Mouse (Mus musculus): ENCODE measurements around the gene B3galt4.

Gene B3galt4

DNA sequence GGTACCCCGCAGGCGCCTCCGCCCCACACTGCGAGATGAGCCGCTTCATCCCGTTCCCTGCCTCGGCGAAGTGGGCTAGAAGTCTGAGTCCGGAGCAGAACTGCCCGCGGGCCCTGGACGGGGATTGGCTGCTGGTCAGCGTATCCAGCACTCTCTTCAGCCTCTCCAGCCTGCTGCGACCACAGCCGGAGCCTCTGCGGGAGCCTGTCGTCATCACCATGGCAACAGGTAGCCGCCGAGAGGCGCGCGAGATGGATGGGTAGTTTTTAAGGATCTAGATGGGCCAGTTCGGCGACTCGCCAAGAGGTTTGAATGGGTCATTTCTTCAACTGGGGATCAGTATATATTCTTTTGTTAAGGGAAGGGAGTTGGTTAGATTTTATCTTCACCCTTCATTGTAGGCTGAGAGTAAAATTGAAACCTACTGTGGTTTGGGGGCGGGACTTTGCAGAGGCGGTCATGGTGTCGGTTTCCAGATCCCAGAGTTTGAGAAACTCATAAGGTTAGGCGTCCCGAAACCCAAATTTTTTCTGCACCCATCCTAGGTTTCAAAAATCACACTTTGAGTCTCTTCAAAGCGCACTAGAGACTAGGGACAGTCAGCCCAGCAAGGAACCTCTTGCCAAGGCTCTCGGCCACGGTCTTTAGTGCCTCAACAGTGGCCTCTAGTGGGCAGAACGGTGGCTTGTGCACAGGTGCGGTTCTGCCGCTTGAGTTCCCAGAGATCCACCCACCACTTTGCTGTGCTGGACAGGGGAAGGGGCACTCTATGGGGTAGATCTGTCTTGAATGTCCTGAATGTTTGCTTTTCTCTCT, 30.8 kb downstream of the B3galt4 start:
- peak; percentile 64 for DNase-seq (ENCODE audit: low read depth)

DNA sequence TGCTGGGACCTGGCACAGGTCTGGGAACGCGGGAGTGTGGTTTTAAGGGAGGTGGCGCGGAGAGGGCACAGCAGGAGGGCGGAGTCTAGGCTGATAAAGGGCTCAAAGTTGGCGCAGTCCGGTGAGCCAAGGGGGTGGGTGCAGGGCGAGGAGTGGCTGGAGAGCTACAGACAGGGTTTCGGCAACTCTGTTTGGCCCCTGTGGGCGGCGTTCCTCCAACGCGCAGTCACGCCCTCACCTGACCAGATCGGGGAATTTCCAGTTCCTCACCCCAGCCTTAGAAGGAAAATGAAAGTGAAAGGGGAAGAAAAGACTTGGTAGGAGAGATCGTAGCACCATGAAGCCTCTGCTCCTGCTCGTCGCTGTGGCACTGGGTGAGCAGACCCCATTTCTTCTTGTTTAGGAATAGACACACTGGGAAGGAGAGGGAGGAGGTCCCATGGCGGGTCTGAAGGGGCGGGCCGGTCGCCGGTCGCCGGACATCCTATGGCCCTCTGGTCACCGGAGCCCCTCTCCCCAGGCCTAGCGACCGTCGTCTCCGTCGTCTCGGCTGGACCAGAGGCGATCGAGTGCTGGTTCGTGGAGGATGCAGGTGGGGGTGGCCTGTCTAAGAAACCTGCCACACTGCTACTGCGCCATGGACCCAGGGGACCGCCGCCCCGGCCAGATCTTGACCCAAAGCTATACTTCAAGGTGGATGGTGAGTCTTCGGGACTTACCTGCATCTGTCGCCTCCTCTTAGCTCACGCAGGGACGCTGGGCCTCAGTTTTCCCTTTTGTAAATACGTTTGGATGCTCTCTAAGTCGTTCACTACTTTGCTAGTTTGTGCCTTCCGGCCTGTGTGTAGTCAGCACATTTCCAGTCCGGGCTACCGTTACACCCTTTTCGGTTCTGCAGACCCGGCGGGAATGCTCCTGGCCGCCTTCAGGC, 31.7 kb downstream of the B3galt4 start:
- DNase-seq (ENCODE audit: low read depth), result peak; percentile 78

GRCm38 (mm10) chr17:33918293-33919203, 32.7 kb downstream of the B3galt4 start:
- no peak for DNase-seq (ENCODE audit: low read depth)

- no peak for DNase-seq (ENCODE audit: low read depth)
Observed at GRCm38 (mm10) chr17:33917656-33918292, 33.5 kb downstream of the B3galt4 start.

GRCm38 (mm10) chr17:33916847-33917655, 34.2 kb downstream of the B3galt4 start:
- DNase-seq (ENCODE audit: low read depth), result no peak

DNA sequence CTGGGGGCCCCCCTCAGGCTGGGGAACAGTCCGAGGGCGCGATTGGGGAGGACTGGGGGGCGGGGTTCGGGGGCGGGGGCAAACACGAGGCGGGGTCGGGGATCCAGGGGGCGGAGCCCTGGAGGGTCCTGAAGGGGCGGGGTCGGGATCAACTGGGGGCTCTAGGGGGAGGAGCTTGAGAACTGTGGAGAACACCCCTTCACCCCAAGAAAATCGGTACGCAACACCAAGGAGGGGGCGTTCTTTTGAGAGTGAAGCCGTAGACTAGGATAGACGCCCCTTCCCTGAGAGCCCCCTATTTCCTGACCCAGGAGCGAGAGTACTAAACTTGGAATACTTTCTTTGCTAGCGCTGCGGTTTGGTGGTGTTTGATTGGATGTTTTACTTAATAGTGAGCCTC, 35.0 kb downstream of the B3galt4 start:
- no peak for DNase-seq (ENCODE audit: low read depth)

- DNase-seq (ENCODE audit: low read depth), result peak; percentile 98
Observed at GRCm38 (mm10) chr17:33915671-33916250, 35.5 kb downstream of the B3galt4 start, which contains the start of the genes Tapbp and Zbtb22. TSS of gene Tapbp (plus strand) at chr17:33915899. TSS of gene Zbtb22 (plus strand) at chr17:33915904.

- DNase-seq (ENCODE audit: low read depth), result no peak
Observed at GRCm38 (mm10) chr17:33914969-33915391, 36.3 kb downstream of the B3galt4 start.

DNA sequence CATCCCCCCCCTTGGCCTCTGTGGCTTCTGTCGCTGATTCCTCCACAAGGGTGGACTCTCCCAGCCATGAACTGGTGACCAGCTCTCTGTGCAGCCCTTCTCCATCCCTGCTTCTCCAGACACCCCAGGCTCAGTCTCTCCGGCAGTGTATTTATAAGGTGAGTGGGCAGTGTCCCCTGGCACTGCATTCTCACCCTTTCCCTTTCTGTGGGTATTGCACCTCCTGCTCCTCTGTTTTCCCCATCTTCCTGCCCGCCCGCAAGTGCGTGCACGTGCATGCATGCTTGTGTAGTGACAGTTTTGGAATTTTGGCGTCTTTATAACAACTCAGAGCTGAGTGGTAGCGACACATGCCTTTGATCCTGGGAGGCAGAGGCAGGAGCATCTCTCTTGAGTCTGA, 37.4 kb downstream of the B3galt4 start:
- DNase-seq (ENCODE audit: low read depth), result no peak

DNA sequence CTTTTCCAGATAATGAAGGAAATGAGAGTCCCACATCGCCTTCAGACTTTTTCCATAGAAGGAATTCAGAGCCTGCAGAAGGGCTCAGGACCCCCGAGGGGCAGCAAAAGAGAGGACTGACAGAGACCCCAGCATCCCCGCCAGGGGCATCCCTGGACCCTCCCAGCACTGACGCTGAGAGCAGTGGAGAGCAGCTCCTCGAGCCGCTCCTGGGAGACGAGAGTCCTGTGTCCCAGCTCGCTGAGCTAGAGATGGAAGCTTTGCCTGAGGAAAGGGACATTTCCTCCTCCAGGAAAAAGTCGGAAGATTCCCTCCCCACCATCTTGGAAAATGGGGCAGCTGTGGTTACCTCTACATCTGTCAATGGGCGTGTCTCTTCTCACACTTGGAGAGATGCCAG, 38.0 kb downstream of the B3galt4 start:
- no peak for DNase-seq (ENCODE audit: low read depth)

DNA sequence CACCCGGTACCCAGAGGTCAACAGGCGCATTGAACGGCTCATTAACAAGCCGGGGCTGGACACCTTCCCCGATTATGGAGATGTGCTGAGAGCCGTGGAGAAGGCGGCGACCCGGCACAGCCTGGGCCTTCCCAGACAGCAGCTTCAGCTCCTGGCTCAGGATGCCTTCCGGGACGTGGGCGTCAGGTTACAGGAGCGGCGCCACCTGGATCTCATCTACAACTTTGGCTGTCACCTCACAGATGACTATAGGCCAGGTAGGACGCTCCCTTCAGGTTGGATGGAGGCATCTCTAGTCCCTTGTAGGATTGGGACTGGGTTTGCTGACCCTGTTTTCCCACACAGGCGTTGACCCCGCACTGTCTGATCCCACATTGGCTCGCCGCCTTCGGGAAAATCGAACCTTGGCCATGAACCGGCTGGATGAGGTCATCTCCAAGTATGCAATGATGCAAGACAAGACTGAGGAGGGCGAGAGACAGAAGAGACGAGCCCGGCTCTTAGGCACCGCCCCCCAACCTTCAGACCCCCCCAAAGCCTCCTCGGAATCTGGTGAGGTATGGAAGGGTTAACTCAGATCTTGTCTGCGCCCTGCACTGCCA, 39.4 kb downstream of the B3galt4 start:
- DNase-seq (ENCODE audit: low read depth), result no peak

- no peak for DNase-seq (ENCODE audit: low read depth)
Observed at GRCm38 (mm10) chr17:33911052-33911812, 40.1 kb downstream of the B3galt4 start.

- no peak for DNase-seq (ENCODE audit: low read depth)
Observed at GRCm38 (mm10) chr17:33910346-33911051, 40.8 kb downstream of the B3galt4 start.

GRCm38 (mm10) chr17:33909869-33910250, 41.4 kb downstream of the B3galt4 start:
- DNase-seq (ENCODE audit: low read depth), result no peak

DNA sequence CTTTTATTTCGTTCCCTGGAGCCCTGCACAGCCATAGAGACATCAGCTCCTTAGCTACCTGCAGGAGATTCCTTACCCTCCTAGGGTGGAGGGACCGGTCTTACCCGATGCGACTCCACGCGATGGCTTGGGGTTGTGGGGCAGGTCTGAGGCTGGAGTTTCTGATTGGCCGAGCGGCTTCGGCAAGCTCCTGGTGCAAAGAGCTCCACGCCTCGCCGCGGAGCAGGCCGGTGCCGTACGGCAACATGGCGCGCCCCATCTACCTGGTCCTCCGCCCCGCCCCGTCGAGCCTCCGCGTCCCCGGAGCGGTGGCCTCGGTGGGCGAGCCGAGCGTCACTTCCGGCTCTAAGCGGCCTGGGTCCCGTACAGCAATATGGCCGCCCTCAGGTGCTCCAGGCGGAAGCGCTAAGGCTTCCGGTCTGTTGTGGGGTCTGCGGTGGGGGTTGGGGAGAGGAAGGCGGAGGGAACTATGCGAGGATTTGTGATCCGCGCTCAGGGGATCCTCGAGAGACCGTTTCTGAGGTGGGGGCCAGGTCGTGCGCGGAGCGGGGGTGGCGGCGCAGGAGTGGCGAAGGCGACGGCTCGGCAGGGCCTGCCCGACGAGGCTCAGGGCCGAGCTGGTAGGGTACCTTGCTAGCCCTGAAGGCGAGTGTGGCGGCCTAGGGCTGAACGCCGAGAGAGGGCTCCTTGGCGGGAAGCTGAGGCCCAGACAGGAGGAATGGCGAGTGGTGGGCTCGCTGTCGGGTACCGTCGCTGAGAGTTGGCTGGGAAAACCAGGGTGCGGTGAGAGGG, 42.0 kb downstream of the B3galt4 start, which contains the start of gene Daxx:
Gene Daxx, plus strand, starts transcription at position 338 of the 792 bp plus-strand sequence.
- DNase-seq (ENCODE audit: low read depth), result peak; percentile 97

GRCm38 (mm10) chr17:33908331-33909076, 42.8 kb downstream of the B3galt4 start:
- DNase-seq (ENCODE audit: low read depth), result no peak

Measured in fibroblast of lung, adult 2 months (primary cell).